Mouse (Mus musculus): ENCODE measurements around the gene Socs3.

GRCm38 (mm10) chr11:118008144-118008805 is 38.4 kb upstream of the Socs3 start:
- TF ChIP-seq CTCF (conservative IDR thresholded peaks at IDR 0.05; ENCODE audit: low read length) (no peak), POU5F1 (IDR thresholded peaks at IDR 0.05; ENCODE audit: borderline replicate concordance, low read length) (no peak)
